Mouse (Mus musculus) adrenal gland, postnatal 14 days (tissue): ENCODE data around the gene Atp5f1. TPM values are rescaled to one million over a fixed set of nuclear protein-coding genes. Genes with fewer than 3 reads are reported as not detected.
"Not testable (repeated sequence)": the region's sequence is repeated elsewhere in the genome, so short reads cannot be mapped to it uniquely, and the experiment has no call there.

ENCODE experiments used
- DNase-seq: peaks from one replicate; pipeline ENCODE4 v3.0.0; 2021; ENCODE audit warnings: mixed read lengths
- total RNA-seq: library from RNA; stranded (reverse); gene quantifications from 2 replicates; pipeline ENCODE4 v1.2.3, GENCODE M21; 2021

Gene Atp5f1
- total RNA-seq, 1 experiment from 2014 or later: 481 TPM

- DNase-seq: no peak
Measured at GRCm38 (mm10) chr3:105931095-105931494, 28.8 kb downstream of the Atp5f1 start.

DNA sequence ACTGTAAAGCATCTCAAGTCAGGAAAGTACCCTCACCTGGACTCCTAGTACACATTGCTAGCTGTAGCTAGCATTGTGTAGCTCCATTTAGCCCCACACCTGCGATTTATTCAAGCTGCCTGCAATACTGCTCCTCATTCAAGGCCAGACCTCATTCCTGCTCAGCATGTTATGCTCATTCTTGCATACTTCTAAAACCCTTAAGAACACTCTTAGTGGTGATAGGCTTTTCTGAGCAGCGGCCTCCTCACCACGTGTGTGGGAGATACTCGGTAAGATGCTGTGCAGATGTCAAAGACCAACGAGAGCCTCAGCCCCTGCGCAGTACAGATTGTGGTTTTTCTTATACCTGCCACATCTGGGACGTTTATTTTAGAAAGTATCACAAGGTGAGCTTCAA is 30.1 kb downstream of the Atp5f1 start:
- DNase-seq: no peak

GRCm38 (mm10) chr3:105928781-105929180 is 31.1 kb downstream of the Atp5f1 start:
- no peak for DNase-seq

DNA sequence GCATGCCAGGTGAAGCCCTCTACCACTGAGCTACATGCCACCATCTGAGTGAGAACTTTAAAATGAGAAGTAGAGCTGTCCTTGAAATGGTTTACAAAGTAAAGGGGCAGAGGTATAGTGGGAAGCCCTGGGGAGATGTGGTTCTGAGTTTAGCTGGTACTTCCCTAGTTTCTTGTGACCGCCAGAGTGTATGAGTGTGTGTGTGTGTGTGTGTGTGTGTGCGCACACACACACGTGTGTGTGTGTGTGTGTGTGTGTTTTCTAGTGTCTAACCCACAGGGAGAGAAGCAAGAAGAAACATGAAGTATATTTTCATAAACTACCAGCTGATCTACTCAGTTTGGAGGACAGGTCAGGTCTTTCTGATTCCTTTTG is 31.7 kb downstream of the Atp5f1 start:
- no peak for DNase-seq

- no peak for DNase-seq
Measured at GRCm38 (mm10) chr3:105927561-105928194, 32.2 kb downstream of the Atp5f1 start.

DNA sequence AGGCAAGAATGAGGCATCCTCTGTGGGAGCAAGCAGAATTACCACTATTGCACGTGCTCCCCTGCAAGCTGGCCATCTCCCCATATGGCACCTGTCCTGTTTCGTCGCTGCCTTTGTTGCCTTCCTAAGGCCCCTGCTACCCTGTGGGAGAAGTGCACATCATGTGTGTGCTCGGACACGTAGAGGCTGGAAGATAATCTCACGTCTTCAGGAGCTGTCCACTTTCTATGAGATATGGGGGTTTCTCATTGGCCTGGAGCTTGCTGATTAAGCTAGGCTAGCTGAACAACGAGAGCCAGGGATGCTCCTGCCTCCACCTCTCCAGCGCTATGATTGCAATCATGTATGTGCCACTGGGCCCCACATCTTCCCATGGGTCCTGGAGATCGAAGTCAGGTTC is 35.3 kb downstream of the Atp5f1 start:
- no peak for DNase-seq

DNA sequence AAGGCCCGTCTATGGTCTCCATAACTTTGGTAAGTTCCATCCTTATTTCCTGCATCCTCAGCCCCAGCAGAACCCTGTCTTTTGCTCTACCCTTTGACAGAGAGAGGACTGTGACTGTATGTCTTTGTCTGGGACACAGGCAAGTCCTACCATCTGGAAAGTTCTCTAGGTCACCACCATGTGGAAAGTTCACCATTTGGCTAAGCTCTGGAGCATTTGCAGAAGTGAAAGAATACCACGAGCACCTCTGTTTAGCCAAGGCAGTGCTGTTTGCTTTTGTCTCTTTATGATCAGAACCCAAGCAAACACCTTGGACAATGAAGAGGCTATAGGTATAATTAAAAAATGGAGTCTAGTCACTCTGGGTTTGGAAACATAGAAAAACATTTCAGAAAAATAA is 37.9 kb downstream of the Atp5f1 start:
- no peak for DNase-seq

DNA sequence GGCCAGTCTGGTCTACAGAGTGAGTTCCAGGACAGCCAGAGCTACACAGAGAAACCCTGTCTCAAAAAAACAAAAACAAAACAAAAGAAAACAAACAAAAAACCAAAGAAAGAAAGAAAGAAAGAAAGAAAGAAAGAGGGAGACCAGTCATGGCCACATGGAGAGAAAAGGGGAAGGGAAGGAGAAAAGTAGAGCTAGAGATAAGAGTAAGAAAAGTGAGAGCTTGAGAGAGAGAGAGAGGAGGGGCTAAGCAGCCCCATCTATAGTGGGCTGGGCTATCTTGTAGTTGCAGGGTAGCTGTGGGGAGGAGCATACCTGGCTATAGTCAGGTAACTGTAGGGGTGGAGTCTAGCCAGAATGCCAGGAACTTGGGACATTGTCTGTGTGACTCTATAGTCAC is 39.2 kb downstream of the Atp5f1 start:
- DNase-seq: not testable (repeated sequence)

GRCm38 (mm10) chr3:105918355-105918745 is 41.5 kb downstream of the Atp5f1 start:
- DNase-seq: no peak

- no peak for DNase-seq
Measured at GRCm38 (mm10) chr3:105917656-105918354, 42.1 kb downstream of the Atp5f1 start.

- DNase-seq: not testable (repeated sequence)
Measured at GRCm38 (mm10) chr3:105916455-105916854, 43.4 kb downstream of the Atp5f1 start.

DNA sequence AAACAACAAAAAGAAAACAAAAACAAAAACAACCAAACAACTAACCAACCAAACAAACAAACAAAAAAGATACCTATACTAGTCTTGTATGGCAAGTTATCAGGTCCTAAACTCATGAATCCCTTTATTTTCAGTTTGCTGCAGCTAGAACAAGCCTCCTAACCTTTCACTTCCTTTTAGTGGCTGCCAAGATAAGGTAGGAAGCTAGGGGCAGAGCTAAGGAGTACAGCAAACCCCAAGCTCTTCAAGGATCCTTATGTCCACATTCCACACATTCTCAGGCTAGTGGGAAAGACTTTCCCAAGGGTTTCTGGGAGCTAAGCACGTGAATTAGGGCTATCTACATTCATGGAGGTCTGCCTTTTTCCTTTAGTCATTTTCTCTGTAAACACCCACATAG is 44.6 kb downstream of the Atp5f1 start:
- no peak for DNase-seq

- no peak for DNase-seq
Measured at GRCm38 (mm10) chr3:105913839-105914681, 45.8 kb downstream of the Atp5f1 start.

DNA sequence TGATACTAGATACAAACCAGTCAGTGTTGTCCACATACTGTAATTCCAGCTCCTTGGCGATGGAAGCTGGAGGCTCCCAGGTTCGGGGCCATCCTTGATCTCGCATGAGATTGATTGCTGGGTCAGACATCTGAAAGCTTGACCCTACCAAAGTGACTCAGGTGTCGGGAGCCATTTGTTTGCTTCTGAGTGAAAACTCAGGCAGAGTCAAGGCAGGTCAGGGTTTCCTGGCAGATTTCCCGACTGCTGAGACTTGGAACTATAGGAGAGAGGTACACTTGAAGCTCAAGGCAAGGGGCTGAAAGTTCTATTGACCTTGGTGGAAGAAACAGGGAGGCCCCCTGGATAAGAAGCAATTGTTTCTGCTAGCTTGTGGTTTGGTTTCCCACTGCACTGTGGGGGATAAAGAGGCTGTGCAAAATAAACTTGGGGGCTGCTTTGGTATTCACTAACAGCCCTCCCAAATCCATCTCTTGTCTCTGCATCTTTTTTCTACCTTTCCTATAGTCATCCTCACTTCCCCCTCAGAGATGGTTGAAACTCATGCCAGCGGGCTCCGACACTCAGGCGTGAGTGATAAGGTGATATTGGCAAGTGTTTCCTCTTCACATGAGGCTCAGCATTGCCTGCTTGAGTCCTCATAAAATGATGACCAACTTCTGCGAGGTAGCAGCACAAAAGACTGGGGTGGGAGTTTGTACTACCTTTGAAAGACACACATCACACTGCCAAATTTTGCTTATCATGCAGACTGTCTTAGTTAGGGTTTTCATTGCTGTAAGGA is 47.6 kb downstream of the Atp5f1 start:
- peak; percentile 27 for DNase-seq

DNA sequence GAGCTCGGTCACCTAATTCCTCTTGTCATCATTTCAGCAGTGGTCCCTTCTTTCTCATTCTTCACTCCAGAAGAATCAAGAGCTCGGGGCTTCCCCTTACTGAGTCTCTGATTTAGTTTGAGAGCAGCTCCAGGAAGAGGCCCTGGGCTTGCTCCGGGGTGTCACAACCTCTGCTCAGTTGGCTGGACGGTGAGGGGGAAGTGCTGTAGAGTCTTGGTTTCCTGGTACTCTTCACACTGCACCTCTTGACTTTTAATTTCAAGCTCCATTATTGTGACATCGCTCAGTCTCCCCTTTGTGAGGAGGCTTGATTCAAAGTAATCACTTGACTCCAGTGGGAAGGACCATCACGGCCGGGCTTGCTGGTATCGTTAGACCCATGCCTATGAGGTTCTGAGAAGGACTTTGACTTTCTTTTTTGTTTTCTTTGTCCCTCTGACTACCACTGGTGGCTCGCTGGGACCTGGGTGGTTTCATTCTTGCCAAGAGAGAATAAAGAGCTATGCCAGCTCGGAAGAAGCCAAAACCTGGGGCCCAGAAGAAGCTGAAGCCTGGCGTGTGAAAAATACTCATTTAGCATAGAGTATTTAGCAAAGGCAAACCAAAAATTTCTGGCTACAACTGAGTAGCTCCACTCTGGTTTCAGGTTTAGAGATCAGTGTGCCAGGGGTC is 49.2 kb downstream of the Atp5f1 start:
- DNase-seq: peak; percentile 27

GRCm38 (mm10) chr3:105908976-105909375 is 50.9 kb downstream of the Atp5f1 start:
- DNase-seq: no peak

DNA sequence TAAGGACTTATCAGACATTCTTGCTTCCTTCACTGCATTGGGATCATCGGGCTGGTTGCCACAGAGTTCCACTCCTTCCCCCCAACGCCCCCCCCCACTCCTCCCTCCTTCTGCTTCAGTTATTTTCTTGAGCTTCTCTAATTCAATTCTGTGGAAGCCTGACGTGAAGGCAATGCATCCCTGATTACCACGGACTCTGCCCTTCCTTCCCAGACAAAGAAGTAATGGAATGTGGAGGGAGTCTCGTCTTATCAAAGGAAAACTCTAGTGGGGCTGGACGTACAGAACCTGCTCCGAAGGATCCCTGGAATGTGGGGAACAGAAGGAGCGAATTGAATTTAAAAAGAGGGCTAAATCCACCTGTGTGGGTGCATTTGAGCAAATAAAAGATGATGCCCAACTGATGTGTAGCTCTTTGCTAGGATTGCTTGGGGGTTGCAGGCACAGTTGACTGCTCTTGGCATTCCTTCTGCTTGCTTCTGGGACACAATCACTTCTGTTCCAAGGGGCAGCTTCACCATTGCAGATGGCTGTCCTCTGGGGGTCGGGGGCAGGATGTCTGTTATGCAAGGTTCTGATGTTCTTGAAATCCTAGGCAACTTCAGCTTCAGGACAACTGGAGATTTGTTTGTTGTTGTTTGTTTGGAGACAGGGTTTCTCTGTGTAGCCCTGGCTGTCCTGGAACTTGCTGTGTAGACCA is 51.8 kb downstream of the Atp5f1 start:
- DNase-seq: no peak

DNA sequence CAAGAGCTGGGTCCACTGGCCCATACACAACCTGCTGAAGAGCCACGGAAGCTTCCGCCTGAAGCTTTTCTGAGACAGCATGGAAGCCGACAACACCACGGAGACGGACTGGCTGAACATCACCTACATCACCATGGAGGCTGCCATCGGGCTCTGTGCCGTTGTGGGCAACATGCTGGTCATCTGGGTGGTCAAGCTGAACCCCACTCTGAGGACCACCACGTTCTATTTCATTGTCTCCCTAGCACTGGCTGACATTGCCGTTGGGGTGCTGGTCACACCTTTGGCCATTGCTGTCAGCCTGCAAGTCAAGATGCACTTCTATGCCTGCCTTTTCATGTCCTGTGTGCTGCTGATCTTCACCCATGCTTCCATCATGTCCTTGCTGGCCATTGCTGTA is 55.2 kb downstream of the Atp5f1 start:
- DNase-seq: no peak

- DNase-seq: no peak
Measured at GRCm38 (mm10) chr3:105904213-105904612, 55.7 kb downstream of the Atp5f1 start.

- no peak for DNase-seq
Measured at GRCm38 (mm10) chr3:105901468-105901867, 58.4 kb downstream of the Atp5f1 start.

DNA sequence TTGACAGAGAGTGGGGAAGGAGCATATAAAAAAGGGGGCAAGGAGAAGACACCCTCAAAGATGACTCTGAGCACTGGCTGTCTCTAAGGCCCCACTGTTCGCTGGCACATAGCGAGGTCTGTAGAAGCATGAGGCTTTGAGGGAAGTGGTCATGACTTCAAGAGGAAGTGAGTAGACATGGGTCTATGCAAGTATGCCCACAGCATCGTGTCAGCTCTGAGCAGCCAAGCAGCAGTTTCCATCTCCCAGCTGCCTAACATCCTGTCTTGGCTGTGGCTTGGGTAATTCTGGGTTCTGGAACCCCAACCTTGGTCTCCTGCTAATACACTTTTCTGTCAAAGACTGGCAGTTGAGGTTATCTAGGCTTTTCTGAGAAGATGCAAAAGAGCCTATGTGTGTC is 59.2 kb downstream of the Atp5f1 start:
- DNase-seq: no peak
